Mouse (Mus musculus): Measurements from ENCODE around the gene Stag1. TPM values are rescaled to one million over a fixed set of nuclear protein-coding genes. Genes with fewer than 3 reads are reported as not detected.

Gene Stag1
- polyA plus RNA-seq, 2 experiments from 2014 or later = 79.9 to 126 TPM

DNA sequence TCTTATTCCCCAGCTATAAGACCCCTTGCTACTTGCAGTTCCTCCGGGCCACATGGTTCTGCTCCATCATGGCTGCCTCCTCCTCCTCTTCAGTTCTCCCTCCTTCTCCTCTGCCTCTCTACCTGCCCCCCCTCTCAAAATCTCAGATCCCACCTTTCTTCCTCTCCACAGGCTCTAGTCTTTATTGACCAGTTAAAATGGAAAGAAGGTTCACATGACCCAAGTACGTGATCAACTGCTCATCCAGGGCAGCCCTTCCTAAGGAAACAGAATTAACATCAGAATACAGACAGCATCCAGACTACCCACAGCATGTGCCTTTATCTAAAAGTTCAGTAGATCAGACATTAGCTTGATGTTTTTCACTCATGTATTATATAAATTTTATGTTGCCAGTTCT, 371.9 kb downstream of the Stag1 start:
- no peak for ATAC-seq

DNA sequence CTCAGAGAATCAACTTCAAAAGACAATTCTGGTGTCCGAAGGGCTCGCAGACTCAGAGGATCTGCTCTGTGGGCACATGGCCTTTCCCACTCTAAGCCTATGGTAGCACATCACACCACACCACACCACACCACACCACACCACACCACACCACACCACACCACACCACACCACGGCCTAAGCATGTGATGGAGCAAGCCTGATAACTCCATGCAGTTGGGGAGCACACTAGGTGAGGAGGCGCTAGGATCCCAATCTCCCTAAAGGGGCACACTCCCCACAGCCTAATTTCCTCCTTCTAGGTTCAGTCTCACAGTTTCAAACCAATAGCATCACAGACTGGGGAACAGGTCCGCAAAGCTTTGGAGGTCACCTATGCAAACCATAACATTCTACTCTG, 381.1 kb downstream of the Stag1 start:
- no peak for ATAC-seq

DNA sequence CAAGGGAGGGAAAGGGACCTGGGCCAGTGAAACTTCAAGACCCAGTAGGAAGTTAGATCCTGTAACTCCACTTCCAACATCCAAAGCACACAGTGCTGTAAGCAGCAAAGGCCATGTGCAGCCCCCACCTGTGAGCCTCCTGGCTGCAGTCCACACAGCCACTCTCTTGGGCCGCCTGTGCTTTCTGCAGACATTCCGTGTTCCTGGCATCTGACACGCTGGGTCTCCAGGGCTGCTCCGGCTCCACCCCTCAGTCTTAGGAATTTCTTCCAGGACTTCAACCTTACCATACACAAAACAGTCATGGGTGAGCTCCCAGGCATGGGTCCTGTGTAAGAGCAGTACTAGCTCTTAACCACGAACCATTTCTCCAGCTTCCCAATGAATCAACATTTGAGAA, 381.7 kb downstream of the Stag1 start:
- ATAC-seq = no peak

DNA sequence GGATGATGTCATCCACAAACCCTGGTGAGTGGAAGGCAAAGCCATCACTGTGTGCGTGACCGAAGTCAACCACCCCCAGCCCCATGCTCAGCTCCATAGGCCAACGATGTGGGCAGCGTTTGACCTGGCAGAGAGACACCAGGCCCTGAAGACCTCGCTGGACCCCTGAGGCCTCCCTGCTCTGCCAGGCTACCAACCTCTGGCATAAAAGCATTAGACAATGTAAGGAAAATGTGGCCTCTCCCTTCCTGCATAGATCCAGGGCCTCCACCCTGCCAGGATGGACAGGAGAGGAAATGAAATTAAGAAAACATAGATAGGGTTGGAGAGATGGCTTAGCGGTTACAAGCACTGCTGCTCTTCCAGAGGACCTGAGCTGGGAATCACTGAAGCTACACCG, 385.2 kb downstream of the Stag1 start:
- ATAC-seq = no peak

DNA sequence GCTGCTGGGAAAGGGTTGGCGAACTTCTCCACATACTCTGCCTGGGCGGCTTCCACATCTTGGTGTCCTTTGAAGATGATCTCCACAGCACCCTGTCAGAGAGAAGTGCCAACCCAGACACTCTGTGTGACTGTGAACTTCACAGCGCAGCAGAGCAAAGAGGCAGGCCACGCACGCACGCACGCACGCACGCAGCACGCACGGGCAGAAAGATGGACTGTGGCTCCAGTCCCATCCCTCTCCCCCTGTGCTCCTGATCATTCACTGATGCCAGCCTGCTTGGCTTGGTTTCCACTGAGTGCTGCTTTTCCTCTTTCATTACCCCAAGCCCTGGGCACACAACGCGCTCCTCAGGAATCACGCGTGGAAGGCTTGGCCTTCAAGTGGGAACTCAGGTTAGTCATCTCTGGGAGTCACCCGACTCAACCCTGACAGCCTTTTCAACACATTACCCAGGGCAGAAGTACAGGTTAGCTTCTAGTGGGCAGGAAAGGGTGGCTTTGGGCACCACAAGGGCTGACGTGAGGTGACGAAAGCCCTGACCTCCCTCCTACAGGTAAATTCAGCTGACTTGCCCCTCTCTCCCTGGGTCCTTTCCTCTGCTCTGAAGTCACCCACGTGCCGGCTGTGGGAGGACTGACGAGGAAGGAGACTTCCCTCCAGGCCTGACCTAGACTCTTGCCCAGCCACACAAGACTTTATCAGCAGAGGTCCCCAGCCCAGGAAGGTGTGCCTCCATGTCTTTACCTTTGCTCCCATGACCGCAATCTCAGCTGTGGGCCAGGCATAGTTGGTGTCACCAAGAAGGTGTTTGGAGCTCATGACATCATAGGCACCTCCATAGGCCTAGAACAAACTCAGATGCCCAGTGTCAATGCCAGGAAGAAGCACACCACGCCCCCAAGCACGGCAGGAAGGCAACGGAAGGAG, 387.0 kb downstream of the Stag1 start:
- ATAC-seq = no peak

DNA sequence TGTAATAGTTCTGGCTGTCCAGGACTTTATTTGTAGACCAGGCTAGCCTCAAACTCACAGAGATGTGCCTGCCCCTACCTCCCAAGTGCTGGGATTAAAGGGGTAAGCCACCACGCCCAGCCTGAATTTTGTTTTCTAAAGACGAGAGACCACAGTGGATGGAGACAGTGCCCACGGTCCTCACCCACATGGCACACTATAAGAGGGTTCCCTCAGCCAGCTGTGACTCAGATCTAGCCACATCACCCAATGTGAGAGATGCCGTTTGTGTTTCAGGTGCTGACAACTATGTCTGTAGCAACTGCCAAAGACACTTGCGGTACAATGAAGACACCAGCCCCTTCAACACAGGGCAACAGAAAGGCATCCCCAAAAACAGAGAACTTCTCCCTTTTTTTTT, 389.4 kb downstream of the Stag1 start:
- ATAC-seq = no peak

DNA sequence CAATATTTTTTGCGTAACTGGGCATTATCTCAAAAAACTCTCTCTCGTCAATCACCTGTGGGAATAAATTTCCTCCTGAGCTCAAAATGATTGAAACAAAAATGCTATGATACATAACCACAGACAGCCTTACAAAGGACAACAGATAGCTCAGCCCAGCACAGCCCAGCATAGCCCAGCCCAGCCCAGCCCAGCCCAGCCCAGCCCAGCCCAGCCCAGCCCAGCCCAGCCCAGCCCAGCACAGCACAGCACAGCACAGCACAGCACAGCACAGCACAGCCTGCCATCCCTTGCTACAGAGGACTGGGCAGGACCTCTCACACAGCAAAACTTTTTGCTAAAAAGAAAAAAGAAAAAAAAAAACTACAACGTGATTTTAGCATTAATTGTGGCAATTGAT, 390.3 kb downstream of the Stag1 start:
- ATAC-seq = no peak

DNA sequence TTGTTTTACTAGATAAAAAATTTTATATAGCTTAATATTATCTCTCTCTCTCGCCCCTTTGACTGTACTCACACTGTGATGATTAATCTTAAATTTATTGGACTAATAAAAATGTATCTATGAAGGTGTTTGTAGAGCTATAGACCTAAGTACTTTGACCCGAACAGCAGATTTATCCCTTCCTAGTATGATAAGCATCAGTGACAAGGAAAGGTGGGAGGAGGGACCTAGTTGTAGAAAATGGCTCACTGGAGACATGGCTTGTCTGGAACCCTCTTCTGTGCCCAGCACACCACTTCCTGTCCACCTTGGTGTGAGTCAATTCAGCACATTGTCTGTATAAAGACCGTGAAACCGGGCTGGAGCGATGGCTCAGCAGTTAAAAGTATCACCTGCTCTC, 393.0 kb downstream of the Stag1 start:
- no peak for ATAC-seq

DNA sequence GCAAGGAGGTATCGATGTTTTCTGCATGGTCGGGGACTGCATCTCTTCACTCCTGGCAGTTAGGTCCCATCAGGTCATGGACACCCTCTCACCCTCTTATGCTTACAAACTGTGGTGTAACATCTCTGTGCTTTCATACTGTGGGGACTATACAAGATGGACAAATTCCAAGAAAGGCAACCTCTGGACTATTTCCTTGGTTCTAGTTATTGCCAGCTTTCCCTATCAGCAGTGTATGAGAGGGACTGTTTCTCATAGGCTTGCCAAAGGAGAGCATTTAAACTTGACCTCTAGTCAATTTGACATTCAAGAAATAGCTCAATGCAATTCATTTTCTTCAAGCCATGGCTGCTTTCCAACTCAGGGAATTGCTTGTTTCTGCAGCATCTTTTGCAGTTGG, 393.7 kb downstream of the Stag1 start:
- no peak for ATAC-seq

DNA sequence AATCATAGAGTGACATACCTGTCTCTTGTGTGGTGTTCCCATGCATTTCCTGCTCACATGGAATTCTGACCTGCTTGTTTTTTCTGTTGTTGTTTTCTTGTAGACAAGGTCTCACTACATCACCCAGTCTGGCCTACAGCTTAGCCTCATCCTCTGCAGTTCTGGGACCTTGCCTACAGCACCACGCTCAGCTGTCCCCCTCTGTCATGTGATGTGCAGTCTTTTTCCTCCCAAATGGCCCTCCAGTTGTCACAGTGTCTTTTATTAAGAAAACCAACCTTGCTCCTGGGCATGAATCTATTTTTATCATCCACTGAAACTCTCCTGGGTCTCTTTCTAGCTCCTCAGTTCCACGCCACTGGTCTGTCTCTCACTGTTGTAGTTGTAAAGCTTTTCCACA, 394.6 kb downstream of the Stag1 start:
- ATAC-seq = no peak

DNA sequence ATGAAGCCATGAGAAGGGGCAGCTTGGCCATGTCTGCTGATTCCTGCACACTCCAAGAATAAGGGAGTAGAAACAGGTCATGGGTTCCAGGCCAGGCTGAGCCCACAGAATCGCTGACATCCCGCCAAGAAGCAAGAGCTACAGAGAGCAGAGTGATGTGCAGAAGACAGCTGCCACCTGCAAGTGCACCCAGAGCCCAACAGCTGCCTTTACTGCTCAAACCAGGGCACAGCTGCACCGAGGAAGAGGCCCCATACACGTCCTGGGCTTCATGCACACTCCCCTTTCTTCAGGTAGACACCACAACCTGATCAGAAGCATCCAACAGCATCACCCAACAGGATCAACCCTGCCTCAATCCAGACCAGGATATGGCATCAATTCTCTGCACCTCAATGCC, 396.3 kb downstream of the Stag1 start:
- ATAC-seq = no peak

DNA sequence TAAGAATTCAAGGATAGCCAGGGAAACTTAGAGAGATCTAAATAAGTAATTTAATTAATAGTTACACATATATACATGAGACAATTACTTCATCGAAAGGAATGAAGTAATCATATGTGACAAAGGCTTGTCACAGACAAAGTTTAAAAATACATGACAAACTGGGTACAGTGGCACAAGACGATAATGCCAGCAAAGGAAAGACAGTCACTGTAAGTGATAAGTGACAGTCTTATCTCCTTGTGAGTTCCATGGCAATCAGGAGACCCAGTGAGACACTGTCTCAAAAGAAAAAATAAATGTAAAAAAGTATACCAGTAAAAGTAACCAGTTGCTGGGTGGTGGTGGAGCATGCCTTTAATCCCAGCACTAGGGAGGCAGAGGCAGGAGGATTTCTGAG, 399.5 kb downstream of the Stag1 start:
- no peak for ATAC-seq

DNA sequence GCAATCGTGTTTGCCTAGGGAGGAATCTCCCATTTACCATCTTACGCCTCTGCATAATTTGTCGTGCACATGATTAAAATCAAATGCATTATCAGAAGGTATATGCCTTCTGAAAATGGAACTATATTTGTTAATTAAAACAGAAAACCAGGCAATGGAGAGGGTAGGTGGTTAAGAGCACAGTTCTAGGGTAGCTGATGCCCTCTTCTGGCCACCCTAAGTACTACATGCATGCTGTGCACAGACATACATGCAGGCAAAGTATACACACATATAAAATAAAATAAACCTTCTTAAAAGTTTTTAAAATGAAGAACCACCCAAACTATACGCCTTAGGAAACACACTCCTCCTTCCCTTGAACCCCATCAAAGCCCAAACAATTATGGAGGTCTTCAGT, 404.5 kb downstream of the Stag1 start:
- no peak for ATAC-seq

DNA sequence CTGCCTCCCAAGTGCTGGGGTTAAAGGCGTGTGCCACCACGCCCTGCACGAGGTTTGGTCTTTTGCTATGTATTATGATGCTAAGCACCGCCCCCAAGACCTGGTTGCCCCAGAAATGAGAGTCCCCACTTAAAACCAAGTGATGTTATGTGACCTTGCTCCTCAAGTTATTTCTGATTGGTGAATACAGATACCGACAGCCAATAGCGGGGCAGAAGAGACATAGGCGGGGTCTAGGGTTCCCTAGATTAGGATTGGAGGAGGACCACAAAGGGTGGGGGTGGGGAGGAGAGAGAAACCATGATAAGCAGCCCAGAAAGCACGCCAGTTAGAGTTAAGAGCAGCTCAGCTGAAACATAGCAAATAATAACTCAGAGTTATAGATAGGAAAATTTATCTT, 405.2 kb downstream of the Stag1 start:
- no peak for ATAC-seq

DNA sequence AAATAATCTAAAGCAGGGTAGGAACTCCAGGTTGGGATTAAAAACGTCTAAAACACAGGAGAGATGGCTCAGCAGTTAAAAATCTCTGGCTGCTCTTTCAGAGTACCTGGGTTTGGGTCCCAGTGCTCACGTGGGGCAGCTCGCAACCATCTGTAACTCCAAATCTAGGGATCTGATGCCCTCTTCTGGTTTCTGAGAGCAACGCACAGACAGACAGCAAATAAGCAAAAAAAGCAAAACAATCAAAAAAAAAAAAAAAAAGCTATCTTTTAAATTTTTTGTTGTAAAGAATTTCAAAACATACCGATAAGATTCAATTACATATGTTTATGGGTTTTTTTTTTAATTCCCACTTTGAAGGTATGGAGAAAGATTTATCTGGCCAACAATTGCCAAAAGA, 405.7 kb downstream of the Stag1 start:
- no peak for ATAC-seq

DNA sequence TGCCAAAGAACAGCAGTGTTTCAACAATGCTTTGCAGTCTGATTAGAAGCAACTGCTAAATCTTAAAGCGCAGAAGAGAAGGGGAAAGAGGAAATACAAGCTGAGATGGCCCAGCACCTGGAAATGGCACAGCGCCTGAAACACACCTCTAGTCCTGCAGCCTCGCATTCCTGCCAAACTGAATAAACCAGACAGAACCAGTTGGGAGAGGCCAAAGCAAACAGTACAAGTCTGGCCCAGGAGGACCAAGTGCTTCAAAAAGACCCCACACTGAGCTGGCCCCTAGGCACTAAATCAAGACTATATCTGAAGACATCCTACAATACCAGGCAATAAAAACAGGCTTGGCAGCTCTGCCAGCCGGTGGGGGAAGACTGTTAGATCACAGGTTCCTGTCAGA, 408.3 kb downstream of the Stag1 start:
- no peak for ATAC-seq

Other genes with a start within 250 kb of the Stag1 start
- gene Il20rb, start 111.0 kb upstream of the Stag1 start, polyA plus RNA-seq (2017; shearing (Covaris generic)) = 1 to 10 TPM; 1.0 to 2.7 TPM
- gene Nck1, start 51.7 kb upstream of the Stag1 start, polyA plus RNA-seq (2017; shearing (Covaris generic)) = 10 to 100 TPM; 67.2 to 87.4 TPM
- gene Slc35g2, start 26.7 kb upstream of the Stag1 start, polyA plus RNA-seq (2017; shearing (Covaris generic)) = 1 to 10 TPM; 1.0 to 1.1 TPM

Data from CD4-positive, CD25-positive, alpha-beta regulatory T cell, adult 4 months (primary cell).